Mouse (Mus musculus) ES-E14 (cell line): ENCODE measurements at regions not wholly inside any gene's neighbourhood (a gene's known extent, or its start where the extent isn't known, plus 50 kb on each side); places are given as distances from the start of the nearest gene placed in this dataset.

Experiments
- DNase-seq: peaks from one replicate; pipeline ENCODE4 v3.0.0-alpha.2; 2013; ENCODE audit warnings: low read depth, low spot score
- H3K27ac ChIP-seq: 2 replicates; pipeline ENCODE4 v1.5.1; 2012; ENCODE audit warnings: low read depth, mild to moderate bottlenecking, low read length, moderate library complexity, mixed read lengths; ENCODE audit not compliant: poor library complexity, insufficient read depth, severe bottlenecking
- H3K36me3 ChIP-seq: 2 replicates; pipeline ENCODE4 v1.6.1; 2012; ENCODE audit warnings: mild to moderate bottlenecking, low read length, moderate library complexity, mixed read lengths; ENCODE audit not compliant: control insufficient read depth, poor library complexity, insufficient read depth, severe bottlenecking
- H3K4me1 ChIP-seq, 2 experiments: fragments of 150-350 bp in 1 of 2; sonication (generic) in 1 of 2; 2 replicates each; pipeline ENCODE4 v1.6.1; 2012; ENCODE audit warnings: low read length in 2 of 2, mild to moderate bottlenecking in 1 of 2, mixed read lengths in 1 of 2; ENCODE audit not compliant: control insufficient read depth in 2 of 2, insufficient read depth in 2 of 2, poor library complexity in 1 of 2
- H3K4me3 ChIP-seq, 2 experiments: fragments of 150-350 bp in 1 of 2; sonication (generic) in 1 of 2; 2 replicates each; pipeline ENCODE4 v1.5.1; 2012; ENCODE audit warnings: low read length in 2 of 2, low read depth in 1 of 2, mild to moderate bottlenecking in 1 of 2, mixed read lengths in 1 of 2; ENCODE audit not compliant: insufficient read depth in 1 of 2, poor library complexity in 1 of 2, severe bottlenecking in 1 of 2
- H3K9ac ChIP-seq: 2 replicates; pipeline ENCODE4 v1.6.1; 2012; ENCODE audit warnings: low read depth, mild to moderate bottlenecking, low read length, mixed read lengths; ENCODE audit not compliant: poor library complexity, insufficient read depth, severe bottlenecking
- H3K9me3 ChIP-seq: fragments of 150-350 bp; sonication (generic); 2 replicates; pipeline ENCODE4 v1.6.1; 2012; ENCODE audit warnings: low read depth, mild to moderate bottlenecking, low read length; ENCODE audit not compliant: control insufficient read depth, insufficient read depth
- CHD2 ChIP-seq: IDR thresholded peaks from 2 replicates; pipeline ENCODE4 v1.6.1; 2014; ENCODE audit warnings: mild to moderate bottlenecking, low read depth, low read length, inconsistent platforms
- HCFC1 ChIP-seq: IDR thresholded peaks from 2 replicates; pipeline ENCODE4 v1.6.1; 2012; ENCODE audit warnings: low read length, inconsistent platforms, borderline replicate concordance; ENCODE audit not compliant: insufficient read depth
- MAFK ChIP-seq: IDR thresholded peaks from 2 replicates; pipeline ENCODE4 v1.6.1; 2014; ENCODE audit warnings: mild to moderate bottlenecking, low read depth, low read length, inconsistent platforms; ENCODE audit not compliant: insufficient read depth
- ZC3H11A ChIP-seq: IDR thresholded peaks from 2 replicates; pipeline ENCODE4 v1.6.1; 2012; ENCODE audit warnings: low read depth, mild to moderate bottlenecking, inconsistent platforms, low read length, borderline replicate concordance
- ZNF384 ChIP-seq: IDR thresholded peaks from 2 replicates; pipeline ENCODE4 v1.6.1; 2012; ENCODE audit warnings: low read depth, low read length, inconsistent platforms
- in situ Hi-C, 2 experiments: fragments of 600-800 bp; cut with MboI; formaldehyde crosslinking; loops; one replicate each; pipeline ENCODE4 v1.15.1; 2025; ENCODE audit warnings: low sequenced_read_pairs in 2 of 2, inconsistent platforms in 1 of 2; ENCODE audit not compliant: unreplicated experiment in 2 of 2

DNA sequence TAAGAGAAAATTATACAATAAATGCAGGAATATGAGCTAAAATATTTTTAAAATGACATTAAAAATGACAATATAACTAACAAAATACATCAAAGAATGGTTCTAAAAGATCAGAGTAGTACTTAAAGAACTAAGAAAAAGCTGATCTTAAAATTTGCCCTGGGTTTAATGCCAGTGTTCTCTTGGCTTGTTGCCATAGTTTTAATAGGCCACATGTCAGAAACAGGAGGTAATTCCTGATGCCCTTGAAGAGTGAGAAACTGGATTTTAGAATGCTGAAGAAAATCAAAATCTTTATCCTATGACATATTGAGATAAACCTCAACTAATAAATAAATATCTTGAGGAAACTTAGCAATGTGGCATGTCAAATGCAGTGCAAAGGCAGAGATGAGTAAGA, 602.3 kb upstream of the Robo1 start:
- in situ Hi-C loops: no loop called here
- no peak overlapping the region for H3K9ac ChIP-seq

DNA sequence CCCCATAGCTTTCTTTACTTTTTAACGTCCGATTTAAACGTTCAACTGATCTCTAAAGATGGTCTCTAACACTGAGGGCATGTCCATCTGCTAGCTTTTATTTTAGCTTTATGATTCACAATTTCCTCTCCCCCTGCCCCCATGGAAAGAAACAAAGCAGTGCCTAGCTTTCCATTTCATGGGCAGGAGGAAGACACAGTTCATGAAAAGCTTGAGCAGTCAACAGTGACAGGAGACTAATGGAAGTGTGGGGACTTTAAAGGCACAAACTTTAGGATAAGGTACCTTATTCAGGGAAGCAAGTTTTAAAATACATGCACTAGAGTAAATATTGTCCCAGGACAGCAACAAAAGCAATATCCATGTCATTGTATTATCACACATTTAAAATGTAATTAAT, 598.4 kb upstream of the Robo1 start:
- no peak overlapping the region for H3K9ac ChIP-seq
- in situ Hi-C loops: no loop called here

More for the DNA sequence above, 602.3 kb upstream of the Robo1 start:
- no peaks in the 10 kb centered on the region for H3K36me3 ChIP-seq
- H3K27ac ChIP-seq: no peak overlapping the region
- H3K9me3 ChIP-seq: no peaks in the 10 kb centered on the region
- no peaks in the 10 kb centered on the region for H3K4me1 ChIP-seq
- DNase-seq: no peak
- TF ChIP-seq ZC3H11A (no peak), CHD2 (no peak), HCFC1 (no peak), MAFK (no peak), ZNF384 (no peak)
- no peak overlapping the region for H3K4me3 ChIP-seq

DNA sequence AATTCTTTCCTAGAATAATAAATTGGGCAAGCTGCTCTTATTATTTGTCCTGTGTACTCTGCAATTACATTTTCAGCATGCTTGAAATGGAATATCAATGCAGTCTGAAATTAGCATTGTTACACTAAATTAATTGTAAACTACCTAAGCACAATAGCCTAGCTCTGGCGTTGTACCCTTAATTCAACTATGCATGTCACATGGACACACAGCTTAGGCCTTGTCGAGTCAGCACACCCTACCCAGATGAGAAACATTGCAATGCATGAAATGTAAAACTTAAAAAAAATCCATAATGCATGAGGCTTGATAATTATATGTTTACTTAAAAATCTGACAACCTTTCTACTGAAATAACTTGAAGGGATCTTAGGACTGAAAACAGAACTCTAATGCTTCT, 596.2 kb upstream of the Robo1 start:
- no peak for DNase-seq
- Histone ChIP-seq H3K4me1 (no peaks in the 10 kb centered on the region), H3K4me3 (no peak overlapping the region), H3K27ac (no peak overlapping the region), H3K9me3 (no peaks in the 10 kb centered on the region), H3K36me3 (no peaks in the 10 kb centered on the region), H3K9ac (no peak overlapping the region)
- TF ChIP-seq CHD2 (no peak), MAFK (no peak), ZNF384 (no peak), HCFC1 (no peak), ZC3H11A (no peak)
- in situ Hi-C loops: no loop called here

More for the DNA sequence above, 598.4 kb upstream of the Robo1 start:
- Histone ChIP-seq H3K4me3 (no peak overlapping the region), H3K4me1 (no peaks in the 10 kb centered on the region), H3K9me3 (no peaks in the 10 kb centered on the region), H3K36me3 (no peaks in the 10 kb centered on the region), H3K27ac (no peak overlapping the region)
- DNase-seq: no peak
- TF ChIP-seq ZNF384 (no peak), ZC3H11A (no peak), MAFK (no peak), CHD2 (no peak), HCFC1 (no peak)

DNA sequence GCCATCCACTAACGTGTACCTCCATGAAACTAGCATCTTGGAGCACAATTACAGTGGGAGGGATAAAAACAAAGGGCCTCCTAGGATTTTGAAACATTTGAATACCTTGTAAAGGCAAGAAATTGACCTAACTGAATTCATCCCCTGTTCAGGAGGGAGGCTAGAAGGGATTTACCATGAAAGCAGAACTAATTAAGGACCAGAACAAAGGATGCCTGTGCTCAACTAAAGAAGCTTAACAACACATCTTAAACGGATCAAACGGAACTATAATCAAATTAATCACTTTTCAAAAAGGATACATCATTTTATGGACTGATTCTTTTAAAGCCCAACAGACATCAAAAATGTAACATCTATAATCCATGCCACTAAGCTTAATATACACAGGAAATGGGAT, 590.9 kb upstream of the Robo1 start:
- in situ Hi-C loops: no loop called here
- Histone ChIP-seq H3K4me3 (no peak overlapping the region), H3K4me1 (no peaks in the 10 kb centered on the region), H3K9ac (no peak overlapping the region), H3K36me3 (no peaks in the 10 kb centered on the region), H3K9me3 (no peaks in the 10 kb centered on the region), H3K27ac (no peak overlapping the region)
- no peak for DNase-seq
- TF ChIP-seq HCFC1 (no peak), ZC3H11A (no peak), ZNF384 (no peak), MAFK (no peak), CHD2 (no peak)

DNA sequence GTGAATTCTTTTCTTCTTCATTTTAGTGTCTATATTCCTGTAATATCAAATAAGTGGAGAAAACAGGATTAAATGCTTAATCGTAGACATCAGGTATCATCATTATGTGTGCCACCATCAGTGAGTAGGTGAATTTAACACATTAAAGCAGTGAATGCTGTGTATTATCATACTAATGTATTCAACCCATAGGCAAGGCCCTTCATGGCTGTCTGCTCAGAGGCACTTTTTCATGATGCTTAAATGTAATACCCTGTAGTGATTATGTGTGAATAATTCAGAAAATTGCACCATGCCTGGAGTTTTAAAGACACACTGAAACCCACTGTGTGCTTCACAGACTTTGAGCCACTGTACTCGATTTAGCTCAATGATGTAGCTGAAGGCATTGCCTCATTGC, 583.2 kb upstream of the Robo1 start:
- TF ChIP-seq ZNF384 (no peak), CHD2 (no peak), HCFC1 (no peak), MAFK (no peak), ZC3H11A (no peak)
- in situ Hi-C loops: no loop called here
- DNase-seq: no peak
- Histone ChIP-seq H3K4me3 (no peak overlapping the region), H3K36me3 (no peaks in the 10 kb centered on the region), H3K27ac (no peak overlapping the region), H3K9ac (no peak overlapping the region), H3K4me1 (no peaks in the 10 kb centered on the region), H3K9me3 (no peaks in the 10 kb centered on the region)
